Mouse (Mus musculus): ENCODE results near the gene Zfp57. TPM values are rescaled to one million over a fixed set of nuclear protein-coding genes. Genes with fewer than 3 reads are reported as not detected.

Zfp57 gene
- polyA plus RNA-seq, 1 experiment from 2014 or later: 301 TPM

DNA sequence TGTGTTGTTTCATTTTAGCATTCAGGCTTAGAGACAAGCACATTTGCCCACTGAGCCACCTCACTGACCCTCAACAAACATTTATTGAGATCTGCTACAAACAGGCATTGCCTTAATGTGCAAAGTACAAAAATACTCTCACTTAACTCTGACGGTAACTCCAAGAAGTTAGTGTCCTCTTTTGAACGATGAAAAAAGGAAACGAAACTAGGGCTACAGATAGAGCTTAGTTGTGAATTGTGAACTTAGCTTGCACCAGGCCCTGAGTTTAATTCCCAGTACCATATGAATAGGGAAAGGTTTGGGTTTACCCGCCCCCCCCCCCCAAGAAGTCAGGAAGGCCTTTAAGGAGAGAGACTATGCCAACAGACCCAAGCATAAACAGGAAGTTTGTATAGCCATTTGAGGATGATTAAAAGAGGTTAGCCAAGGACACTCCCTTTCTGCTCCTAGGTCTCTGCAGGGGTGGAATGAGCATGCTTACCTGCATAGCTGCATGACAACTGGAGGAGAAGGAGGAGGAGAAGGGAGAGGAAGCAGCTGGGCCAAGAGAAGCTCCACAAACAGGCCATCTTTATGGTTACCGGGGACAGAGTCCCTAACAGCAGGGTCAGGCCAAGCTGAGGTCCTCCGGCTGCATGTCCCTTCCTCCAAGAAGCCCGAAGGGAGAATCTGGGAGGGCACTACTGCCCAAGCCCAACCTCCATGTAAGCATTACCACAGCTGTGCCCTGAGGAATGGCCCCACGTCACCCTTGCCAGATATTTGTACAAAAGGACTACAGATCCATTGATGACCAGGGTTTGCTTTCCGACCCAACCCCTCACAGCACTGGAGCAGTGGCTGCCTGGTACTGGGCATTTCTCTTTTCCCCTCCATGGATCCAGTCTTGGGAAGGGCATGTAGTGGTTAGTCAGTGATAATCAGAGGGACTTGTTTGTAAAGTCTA lies 21.9 kb downstream of the Zfp57 start, which contains the start of gene Mog:
TSS of gene Mog (minus strand) at position 771 of the 949 bp plus-strand sequence.
- H3K4me1 ChIP-seq (ENCODE audit: control insufficient read depth, insufficient read depth, low read length): no peaks in the 10 kb centered on the region
- H3K27ac ChIP-seq (replicated peaks; ENCODE audit: low read depth, low read length): no peak within 1 kb of the TSS
- no peaks in the 10 kb centered on the region for H3K27me3 ChIP-seq (ENCODE audit: control insufficient read depth, insufficient read depth, low read length)
- ATAC-seq (ENCODE audit: low FRiP score, low TSS enrichment) (no peak), DNase-seq (no peak)
- no peak within 1 kb of the TSS for H3K4me2 ChIP-seq (ENCODE audit: low read length)
- H3K9ac ChIP-seq (replicated peaks; ENCODE audit: low read length): no peak within 1 kb of the TSS
- no peak within 1 kb of the TSS for H3K4me3 ChIP-seq (replicated peaks; ENCODE audit: low read depth, low read length)
- WGBS: 71% methylated on average over 9 of the region's 9 CpGs
- H3K9me3 ChIP-seq (ENCODE audit: control insufficient read depth, low read length): no peaks in the 10 kb centered on the region
- no peaks in the 10 kb centered on the region for H3K36me3 ChIP-seq (ENCODE audit: control insufficient read depth, insufficient read depth, low read length)

DNA sequence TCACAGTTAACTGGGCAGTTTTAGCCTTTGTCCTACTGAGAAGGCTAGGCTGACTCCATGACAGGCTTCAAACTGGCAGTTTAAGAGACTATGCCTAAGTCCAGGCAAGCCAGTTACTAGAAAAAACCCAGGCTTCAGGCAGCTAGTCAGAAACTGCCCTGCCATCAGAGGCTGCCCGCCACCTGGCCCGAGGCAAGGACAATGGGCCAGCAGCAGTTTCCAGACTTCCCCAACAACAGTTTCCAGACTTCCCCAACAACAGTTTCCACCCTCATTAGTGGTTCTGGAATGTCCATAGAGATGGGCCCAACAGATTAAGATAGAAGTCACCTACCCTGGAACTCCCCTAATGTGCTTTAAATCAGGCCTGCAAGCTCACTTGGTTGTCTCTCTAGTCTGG lies 25.5 kb downstream of the Zfp57 start:
- H3K36me3 ChIP-seq (ENCODE audit: control insufficient read depth, insufficient read depth, low read length): no peaks in the 10 kb centered on the region
- no peak overlapping the region for H3K9ac ChIP-seq (replicated peaks; ENCODE audit: low read length)
- no peak for DNase-seq
- H3K4me1 ChIP-seq (ENCODE audit: control insufficient read depth, insufficient read depth, low read length): 0 out of 2 replicates have a peak, but pooled peaks cover 4% of the 10 kb centered on the region
- no peak overlapping the region for H3K27ac ChIP-seq (replicated peaks; ENCODE audit: low read depth, low read length)
- H3K4me2 ChIP-seq (ENCODE audit: low read length): no peak overlapping the region
- WGBS: 58% methylated on average over 2 of the region's 2 CpGs
- no peak overlapping the region for H3K4me3 ChIP-seq (replicated peaks; ENCODE audit: low read depth, low read length)
- ATAC-seq (ENCODE audit: low FRiP score, low TSS enrichment): no peak
- H3K27me3 ChIP-seq (ENCODE audit: control insufficient read depth, insufficient read depth, low read length): no peaks in the 10 kb centered on the region
- H3K9me3 ChIP-seq (ENCODE audit: control insufficient read depth, low read length): no peaks in the 10 kb centered on the region

GRCm38 (mm10) chr17:37027486-37027885 lies 26.5 kb downstream of the Zfp57 start:
- Histone ChIP-seq H3K9ac (replicated peaks; ENCODE audit: low read length) (no peak overlapping the region), H3K27me3 (ENCODE audit: control insufficient read depth, insufficient read depth, low read length) (no peaks in the 10 kb centered on the region), H3K27ac (replicated peaks; ENCODE audit: low read depth, low read length) (peak overlapping the region; percentile 98), H3K4me2 (ENCODE audit: low read length) (no peak overlapping the region), H3K36me3 (ENCODE audit: control insufficient read depth, insufficient read depth, low read length) (no peaks in the 10 kb centered on the region), H3K4me1 (ENCODE audit: control insufficient read depth, insufficient read depth, low read length) (0 out of 2 replicates have a peak, but pooled peaks cover 4% of the 10 kb centered on the region), H3K4me3 (replicated peaks; ENCODE audit: low read depth, low read length) (no peak overlapping the region), H3K9me3 (ENCODE audit: control insufficient read depth, low read length) (no peaks in the 10 kb centered on the region)
- WGBS: 96% methylated on average over 4 of the region's 4 CpGs
- DNase-seq (no peak), ATAC-seq (ENCODE audit: low FRiP score, low TSS enrichment) (no peak)

DNA sequence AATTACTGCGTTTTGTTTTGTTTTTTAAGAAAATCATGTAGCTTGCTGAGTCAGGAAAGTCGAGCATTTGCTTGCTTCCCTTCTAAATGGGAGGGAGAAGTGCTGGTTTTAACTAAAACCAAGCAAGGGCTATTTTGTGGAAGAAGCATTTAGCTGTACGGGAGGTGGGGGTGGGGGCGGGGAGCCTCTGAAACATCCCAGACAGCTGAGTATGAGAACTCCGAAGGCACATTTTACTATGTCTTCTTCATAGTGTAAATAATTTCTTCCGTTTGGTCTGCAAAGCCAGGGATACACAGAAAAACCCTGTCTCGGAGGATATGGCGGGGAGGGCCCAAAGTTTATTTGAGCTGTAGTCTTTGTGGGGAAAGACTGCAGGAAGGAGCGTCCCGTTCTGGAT lies 27.2 kb downstream of the Zfp57 start:
- no peaks in the 10 kb centered on the region for H3K27me3 ChIP-seq (ENCODE audit: control insufficient read depth, insufficient read depth, low read length)
- no peaks in the 10 kb centered on the region for H3K9me3 ChIP-seq (ENCODE audit: control insufficient read depth, low read length)
- peak overlapping the region; percentile 61 for H3K9ac ChIP-seq (replicated peaks; ENCODE audit: low read length)
- DNase-seq: no peak
- peak; percentile 24; the same call in 1 of the 2 replicates for ATAC-seq (ENCODE audit: low FRiP score, low TSS enrichment)
- H3K4me2 ChIP-seq (ENCODE audit: low read length): peak overlapping the region; percentile 58
- WGBS: 2% methylated on average over 10 of the region's 10 CpGs
- no peaks in the 10 kb centered on the region for H3K36me3 ChIP-seq (ENCODE audit: control insufficient read depth, insufficient read depth, low read length)
- H3K27ac ChIP-seq (replicated peaks; ENCODE audit: low read depth, low read length): peak overlapping the region; percentile 98
- H3K4me1 ChIP-seq (ENCODE audit: control insufficient read depth, insufficient read depth, low read length): 0 out of 2 replicates have a peak, but pooled peaks cover 4% of the 10 kb centered on the region
- peak overlapping the region; percentile 39 for H3K4me3 ChIP-seq (replicated peaks; ENCODE audit: low read depth, low read length)

DNA sequence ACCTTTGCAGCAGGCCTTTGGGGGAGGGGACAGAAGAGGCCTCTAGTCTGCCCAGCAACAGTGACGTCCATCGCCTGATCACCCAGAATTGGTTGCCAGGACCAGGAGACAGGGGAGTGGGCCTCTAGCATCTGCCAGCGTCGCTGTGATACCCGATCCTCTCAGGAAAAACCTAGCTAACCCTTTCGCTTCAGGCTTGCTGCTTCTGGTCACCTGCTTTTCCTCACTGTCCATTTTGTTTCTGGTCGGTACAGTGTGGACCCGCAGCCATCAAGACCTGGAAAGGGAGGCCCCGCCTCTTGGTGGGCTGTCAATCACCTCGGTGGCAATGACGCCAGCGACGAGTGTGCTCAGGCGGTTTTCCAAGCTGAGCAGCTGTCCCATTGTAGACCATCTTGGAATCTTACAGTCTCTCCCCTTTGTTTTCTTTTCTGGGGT lies 27.7 kb downstream of the Zfp57 start:
- Histone ChIP-seq H3K36me3 (ENCODE audit: control insufficient read depth, insufficient read depth, low read length) (no peaks in the 10 kb centered on the region), H3K4me2 (ENCODE audit: low read length) (peak overlapping the region; percentile 58), H3K9me3 (ENCODE audit: control insufficient read depth, low read length) (no peaks in the 10 kb centered on the region), H3K9ac (replicated peaks; ENCODE audit: low read length) (peak overlapping the region; percentile 61), H3K4me1 (ENCODE audit: control insufficient read depth, insufficient read depth, low read length) (0 out of 2 replicates have a peak, but pooled peaks cover 4% of the 10 kb centered on the region), H3K27ac (replicated peaks; ENCODE audit: low read depth, low read length) (peak overlapping the region; percentile 98), H3K4me3 (replicated peaks; ENCODE audit: low read depth, low read length) (peak overlapping the region; percentile 39), H3K27me3 (ENCODE audit: control insufficient read depth, insufficient read depth, low read length) (no peaks in the 10 kb centered on the region)
- DNase-seq (peak; percentile 99), ATAC-seq (ENCODE audit: low FRiP score, low TSS enrichment) (peak; percentile 98)
- WGBS: 0% methylated on average over 14 of the region's 14 CpGs

DNA sequence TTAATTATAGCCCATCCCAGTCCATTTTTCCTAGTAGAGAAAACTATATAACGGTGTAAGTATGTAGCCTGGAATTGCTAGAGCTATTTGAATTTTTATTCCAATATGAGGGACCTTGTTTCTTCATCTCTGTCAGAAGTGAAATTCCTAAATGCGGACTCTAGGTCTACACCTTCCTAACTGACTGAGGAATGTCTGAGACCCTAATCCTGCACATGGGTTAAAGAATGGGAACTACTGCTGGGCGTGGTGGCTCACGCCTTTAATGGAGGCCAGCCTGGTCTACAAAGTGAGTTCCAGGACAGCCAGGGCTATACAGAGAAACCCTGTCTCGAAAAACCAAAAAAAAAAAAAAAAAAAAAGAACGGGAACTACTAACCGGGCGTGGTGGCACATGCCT lies 28.2 kb downstream of the Zfp57 start:
- H3K4me2 ChIP-seq (ENCODE audit: low read length): peak overlapping the region; percentile 58
- H3K4me1 ChIP-seq (ENCODE audit: control insufficient read depth, insufficient read depth, low read length): 0 out of 2 replicates have a peak, but pooled peaks cover 4% of the 10 kb centered on the region
- no peaks in the 10 kb centered on the region for H3K27me3 ChIP-seq (ENCODE audit: control insufficient read depth, insufficient read depth, low read length)
- ATAC-seq (ENCODE audit: low FRiP score, low TSS enrichment): peak; percentile 6
- H3K9ac ChIP-seq (replicated peaks; ENCODE audit: low read length): peak overlapping the region; percentile 61
- no peaks in the 10 kb centered on the region for H3K36me3 ChIP-seq (ENCODE audit: control insufficient read depth, insufficient read depth, low read length)
- H3K4me3 ChIP-seq (replicated peaks; ENCODE audit: low read depth, low read length): peak overlapping the region; percentile 39
- no peaks in the 10 kb centered on the region for H3K9me3 ChIP-seq (ENCODE audit: control insufficient read depth, low read length)
- no peak for DNase-seq
- WGBS: 65% methylated on average over 8 of the region's 8 CpGs
- H3K27ac ChIP-seq (replicated peaks; ENCODE audit: low read depth, low read length): peak overlapping the region; percentile 98

DNA sequence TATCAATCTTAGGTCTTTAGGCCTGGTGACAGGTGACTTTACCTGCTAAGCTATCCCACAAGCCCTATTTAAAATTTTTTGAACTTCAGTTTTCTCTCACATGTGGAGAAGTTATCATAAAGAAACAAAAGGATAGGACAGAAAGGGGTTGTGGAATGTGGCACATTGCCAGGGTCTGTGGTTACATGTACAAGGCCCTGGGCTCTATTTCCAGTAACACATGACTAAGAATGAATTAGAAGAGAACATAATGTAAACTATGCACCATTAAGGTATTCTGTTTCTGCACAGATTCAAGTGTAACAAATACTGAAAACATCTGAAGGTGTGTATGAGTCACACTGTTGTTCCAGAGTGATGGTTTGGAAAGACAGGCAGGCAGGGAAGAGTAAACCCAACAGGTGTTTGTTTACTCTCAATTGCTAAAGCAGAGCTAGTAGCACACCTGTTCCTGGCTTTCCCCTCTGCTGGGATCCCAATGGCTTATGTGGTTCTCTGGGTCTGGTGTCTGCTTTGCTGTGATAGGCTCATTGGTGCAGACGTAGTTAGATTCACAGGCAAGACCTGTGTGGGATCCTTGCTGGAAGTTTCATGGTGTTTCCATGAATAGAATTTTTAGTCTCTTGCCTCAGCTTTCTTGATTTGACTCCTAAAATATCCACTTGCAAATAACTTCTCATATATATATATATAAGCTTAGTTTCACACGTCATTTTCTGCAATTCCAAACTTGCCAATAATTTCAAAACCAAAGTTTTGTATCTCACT lies 38.3 kb downstream of the Zfp57 start:
- Histone ChIP-seq H3K27ac (replicated peaks; ENCODE audit: low read depth, low read length) (no peak overlapping the region), H3K4me1 (ENCODE audit: control insufficient read depth, insufficient read depth, low read length) (no peaks in the 10 kb centered on the region), H3K36me3 (ENCODE audit: control insufficient read depth, insufficient read depth, low read length) (no peaks in the 10 kb centered on the region), H3K9ac (replicated peaks; ENCODE audit: low read length) (no peak overlapping the region), H3K9me3 (ENCODE audit: control insufficient read depth, low read length) (no peaks in the 10 kb centered on the region), H3K4me2 (ENCODE audit: low read length) (no peak overlapping the region), H3K27me3 (ENCODE audit: control insufficient read depth, insufficient read depth, low read length) (no peaks in the 10 kb centered on the region), H3K4me3 (replicated peaks; ENCODE audit: low read depth, low read length) (no peak overlapping the region)
- 77% methylated on average over 2 of the region's 2 CpGs for WGBS
- DNase-seq (no peak), ATAC-seq (ENCODE audit: low FRiP score, low TSS enrichment) (no peak)

- DNase-seq (no peak), ATAC-seq (ENCODE audit: low FRiP score, low TSS enrichment) (no peak)
- WGBS: 83% methylated on average over 7 of the region's 7 CpGs
- Histone ChIP-seq H3K27ac (replicated peaks; ENCODE audit: low read depth, low read length) (peak overlapping the region; percentile 97), H3K4me2 (ENCODE audit: low read length) (peak overlapping the region; percentile 86), H3K36me3 (ENCODE audit: control insufficient read depth, insufficient read depth, low read length) (no peaks in the 10 kb centered on the region; the same call in 1 of the 2 replicates), H3K4me1 (ENCODE audit: control insufficient read depth, insufficient read depth, low read length) (peaks cover 32% of the 10 kb centered on the region), H3K4me3 (replicated peaks; ENCODE audit: low read depth, low read length) (peak overlapping the region; percentile 92), H3K9ac (replicated peaks; ENCODE audit: low read length) (peak overlapping the region; percentile 98), H3K9me3 (ENCODE audit: control insufficient read depth, low read length) (no peaks in the 10 kb centered on the region), H3K27me3 (ENCODE audit: control insufficient read depth, insufficient read depth, low read length) (peaks cover 4% of the 10 kb centered on the region; the same call in 1 of the 2 replicates)
Observed at GRCm38 (mm10) chr17:37044651-37045244, 43.8 kb downstream of the Zfp57 start.

Measured in midbrain, embryonic 14.5 days (tissue).